Mouse (Mus musculus) cerebellum, postnatal 25 days (tissue): Measurements from ENCODE around the gene Als2cr12.
A peak's percentile ranks its signal among the peaks of the same experiment; 100 is the strongest.
"Not testable (repeated sequence)": the region's sequence is repeated elsewhere in the genome, so short reads cannot be mapped to it uniquely, and the experiment has no call there.

ENCODE experiments used
- DNase-seq, 2 experiments: peaks; one replicate each; pipeline ENCODE4 v3.0.0; 2021; ENCODE audit warnings: mixed read lengths in 2 of 2

Gene Als2cr12

GRCm38 (mm10) chr1:58717589-58718270 is 21.9 kb upstream of the Als2cr12 start:
- DNase-seq = no peak

DNA sequence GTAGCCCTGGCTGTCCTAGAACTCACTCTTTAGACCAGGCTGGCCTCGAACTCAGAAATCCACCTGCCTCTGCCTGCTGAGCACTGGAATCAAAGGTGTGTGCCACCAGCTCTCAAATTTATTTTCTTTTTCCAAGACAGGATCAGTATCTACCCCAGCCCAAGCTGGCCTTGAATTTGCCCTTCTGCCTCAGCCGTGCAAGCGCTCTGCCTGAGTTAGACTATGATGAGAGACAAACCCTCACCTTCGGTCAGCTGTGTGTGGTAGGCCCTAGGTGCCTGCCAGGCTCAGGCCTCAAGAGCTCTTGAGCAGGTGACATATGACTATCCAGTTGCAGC is 21.1 kb upstream of the Als2cr12 start:
- DNase-seq = no peak

- no peak for DNase-seq
Measured at GRCm38 (mm10) chr1:58716162-58716882, 20.5 kb upstream of the Als2cr12 start.

DNA sequence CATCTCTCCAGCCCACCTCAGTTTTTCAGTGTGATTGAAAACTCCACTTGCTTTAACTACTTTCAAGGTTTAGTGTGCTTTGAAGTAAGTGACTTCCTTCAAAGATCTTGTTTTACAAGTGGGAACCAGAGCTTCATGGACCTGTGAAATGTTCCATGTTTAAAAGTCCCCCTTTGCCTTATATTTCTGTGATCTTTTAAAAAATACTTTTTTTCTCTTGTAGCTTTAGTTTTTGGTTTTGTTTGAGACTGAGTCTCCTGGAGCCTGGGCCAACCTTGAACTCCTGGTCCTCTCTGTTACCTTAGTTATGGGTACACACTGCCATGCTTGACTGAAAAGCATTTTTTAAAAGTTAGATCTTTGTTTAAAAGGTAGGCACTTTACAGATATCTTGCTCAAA is 19.7 kb upstream of the Als2cr12 start:
- no peak for DNase-seq

GRCm38 (mm10) chr1:58714361-58714760 is 18.6 kb upstream of the Als2cr12 start:
- DNase-seq = no peak

DNA sequence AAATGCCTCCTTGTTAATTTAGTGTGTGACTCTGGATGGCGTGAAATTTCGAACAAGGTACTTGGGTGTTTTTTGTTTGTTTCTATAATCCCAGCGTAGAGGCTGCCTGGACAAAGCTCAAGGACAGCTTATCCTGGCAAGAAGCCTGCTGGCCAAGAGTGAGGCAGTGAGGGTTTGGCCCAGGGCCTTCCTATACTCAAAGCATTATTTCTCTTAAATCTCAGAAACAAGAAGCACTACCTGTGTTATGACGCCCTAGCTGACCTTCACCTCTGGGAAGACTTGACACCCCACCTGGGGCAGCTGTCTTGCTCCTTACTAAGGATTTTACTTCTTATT is 18.1 kb upstream of the Als2cr12 start:
- peak; percentile 82 to 88 for DNase-seq

GRCm38 (mm10) chr1:58713081-58713892 is 17.5 kb upstream of the Als2cr12 start:
- DNase-seq = peak; percentile 72 to 73

DNA sequence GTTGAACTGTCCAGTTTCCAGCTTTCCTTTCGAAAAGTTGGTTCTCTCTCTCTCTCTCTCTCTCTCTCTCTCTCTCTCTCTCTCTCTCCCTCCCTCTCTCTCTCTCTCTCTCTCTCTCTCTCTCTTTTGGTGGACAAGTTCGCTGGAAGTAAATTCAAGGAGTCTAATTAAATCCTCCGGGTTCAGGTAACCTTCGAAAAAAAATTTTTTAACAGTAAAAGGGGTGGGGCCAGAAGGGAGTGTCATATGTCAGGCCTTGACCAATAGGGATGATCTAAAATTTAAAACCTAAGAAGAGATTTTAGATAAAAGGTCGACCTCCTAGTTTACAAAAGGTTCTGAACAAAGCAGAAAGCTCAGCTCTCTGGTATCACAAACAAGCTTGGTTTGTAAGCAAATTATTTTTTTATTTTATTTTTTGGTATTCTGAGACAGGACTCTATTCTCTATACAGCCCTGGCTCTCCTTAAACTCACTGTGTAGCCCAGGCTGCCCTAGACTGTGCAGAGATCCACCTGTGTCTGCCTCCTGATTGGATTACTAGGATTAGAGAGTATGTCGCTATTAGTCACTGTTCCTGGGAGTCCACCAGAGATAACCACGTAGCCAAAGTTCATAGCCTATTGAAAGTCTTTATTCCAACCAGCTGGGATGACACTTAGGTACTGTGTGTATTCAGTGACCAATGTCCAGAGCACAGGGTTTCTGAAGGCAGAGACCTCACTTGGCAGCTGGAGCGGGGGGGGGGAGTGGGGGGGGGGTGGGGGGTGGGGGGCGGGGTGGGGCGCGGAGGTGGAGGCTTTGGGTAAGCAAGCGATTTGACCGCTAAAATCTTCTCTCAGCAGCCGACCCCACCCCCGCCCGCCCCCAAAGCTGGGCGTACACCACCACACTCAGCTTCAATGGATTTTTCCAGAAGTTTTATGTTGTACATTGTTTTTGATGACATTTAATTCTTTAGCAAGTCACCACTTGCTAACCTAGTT is 16.6 kb upstream of the Als2cr12 start:
- DNase-seq = peak; percentile 34 to 40

DNA sequence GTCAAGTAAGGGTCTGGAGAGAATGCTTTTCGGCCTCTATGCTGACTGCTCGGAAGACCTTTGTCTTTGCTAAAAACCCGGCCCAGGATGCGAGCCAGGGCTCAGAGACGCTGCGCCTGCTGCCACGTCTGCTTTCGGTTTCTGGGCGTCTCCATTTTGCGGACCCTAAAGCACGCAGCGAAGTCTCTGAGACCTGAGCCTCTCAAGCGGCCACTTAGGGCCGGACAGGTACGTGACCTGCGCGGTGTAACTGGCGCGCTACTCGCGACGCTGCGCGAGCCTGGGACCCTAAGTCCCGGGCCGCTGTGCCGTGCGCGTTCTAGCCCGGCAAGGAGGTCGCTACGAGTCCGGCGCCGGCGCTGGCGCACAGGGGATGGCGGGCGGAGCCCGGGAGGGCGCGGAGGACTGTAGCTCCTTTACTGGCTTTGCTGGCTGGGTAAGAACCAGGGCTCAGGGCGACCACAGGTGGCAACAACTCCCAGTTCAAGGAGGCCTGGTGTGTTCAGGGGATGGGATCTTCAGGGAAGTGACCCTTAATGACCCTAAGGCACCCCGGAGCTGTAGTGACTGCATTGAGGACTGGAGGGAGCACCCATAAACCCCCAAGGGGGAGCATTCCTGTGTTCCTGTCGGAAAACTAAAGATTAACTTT is 15.7 kb upstream of the Als2cr12 start, which contains the start of gene Cflar:
TSS of gene Cflar (plus strand) at position 144 of the 652 bp plus-strand sequence.
- peak; percentile 73 to 79 for DNase-seq

GRCm38 (mm10) chr1:58710711-58711364 is 15.0 kb upstream of the Als2cr12 start:
- no peak for DNase-seq

DNA sequence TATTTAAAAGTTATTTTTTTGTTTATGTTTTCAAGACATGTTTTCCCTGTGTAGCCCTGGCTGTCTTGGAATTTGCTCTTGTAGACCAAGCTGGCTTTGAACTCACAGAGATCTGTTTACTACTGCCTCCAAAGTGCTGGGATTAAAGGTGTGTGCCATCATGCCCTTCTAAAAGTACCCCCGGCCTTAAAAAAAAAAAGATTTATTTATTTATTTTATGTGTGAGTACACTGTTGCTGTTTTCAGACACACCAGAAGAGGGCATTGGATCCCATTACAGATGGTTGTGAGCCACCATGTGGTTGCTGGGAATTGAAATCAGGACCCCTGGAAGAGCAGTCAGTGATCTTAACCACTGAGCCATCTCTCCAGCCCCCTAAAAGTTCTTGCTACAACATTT is 14.3 kb upstream of the Als2cr12 start:
- not testable (repeated sequence) for DNase-seq

DNA sequence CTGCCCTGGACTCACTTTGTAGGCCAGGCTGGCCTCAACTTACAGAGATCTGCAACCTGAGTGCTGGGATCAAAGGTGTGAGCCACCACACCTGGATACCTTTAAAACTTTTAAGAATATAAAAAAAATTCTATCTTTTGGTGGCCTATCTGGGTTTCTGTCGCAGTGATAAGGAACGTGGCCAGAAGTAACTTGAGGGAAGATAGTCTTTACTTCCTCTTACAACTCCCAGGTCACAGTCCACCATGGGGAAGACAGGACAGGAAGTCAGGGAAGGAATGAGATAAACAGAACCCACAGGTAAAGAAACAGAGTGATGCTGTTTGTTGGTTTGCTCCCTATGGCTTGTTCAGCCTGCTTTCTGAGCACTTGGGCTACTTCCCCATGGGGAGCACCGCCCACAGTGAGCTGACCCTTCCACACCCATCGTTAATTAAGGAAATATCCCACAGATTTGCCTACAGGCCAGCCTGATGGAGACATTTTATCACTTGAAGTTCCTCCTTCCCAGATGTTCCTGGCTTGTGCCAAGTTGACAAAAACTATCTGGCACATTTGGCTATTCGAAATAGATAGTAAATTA is 4.9 kb upstream of the Als2cr12 start:
- not testable (repeated sequence) for DNase-seq

DNA sequence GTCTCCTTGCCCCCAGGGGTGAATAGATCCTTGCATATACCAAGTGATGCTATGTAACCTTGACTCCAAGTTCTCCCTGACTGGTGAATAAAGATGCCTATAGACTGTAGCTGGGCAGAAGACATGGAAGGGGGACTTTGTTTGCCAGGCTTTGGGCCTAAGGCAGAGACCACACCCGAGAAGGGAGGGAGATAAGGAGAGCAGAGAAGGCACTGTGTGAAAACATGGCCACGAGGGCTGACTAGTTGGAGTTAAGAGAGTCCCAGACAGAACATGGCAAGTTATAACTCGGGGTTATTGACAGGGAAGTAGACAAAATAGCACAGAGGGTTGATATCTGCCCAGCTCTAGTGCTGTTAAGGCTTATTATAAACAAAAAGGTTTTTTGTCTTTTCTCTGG is 4.2 kb upstream of the Als2cr12 start:
- no peak for DNase-seq

DNA sequence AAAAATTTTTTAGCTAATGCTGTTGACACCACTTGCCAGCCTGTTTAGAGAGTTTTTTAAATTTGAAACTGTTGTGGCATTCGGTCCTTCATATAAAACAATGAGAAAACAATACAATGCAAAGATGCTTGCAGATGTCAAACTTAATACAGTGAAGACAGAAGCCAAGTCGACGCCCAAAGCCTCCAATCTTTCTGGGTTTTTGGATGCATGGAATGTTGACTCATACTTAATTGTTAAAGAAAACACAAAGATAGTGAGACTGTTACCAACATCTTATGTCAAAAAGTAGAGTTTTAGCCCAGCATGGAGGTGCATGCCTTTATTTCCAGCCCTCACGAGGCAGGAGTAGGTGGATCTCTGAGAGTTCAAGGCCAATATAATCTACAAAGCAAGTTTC is 3.0 kb upstream of the Als2cr12 start:
- DNase-seq = no peak

GRCm38 (mm10) chr1:58697607-58698006 is 1.8 kb upstream of the Als2cr12 start:
- DNase-seq = peak in 1 of 2 experiments; percentile 52

GRCm38 (mm10) chr1:58693696-58694095 is 2.1 kb downstream of the Als2cr12 start:
- no peak for DNase-seq

DNA sequence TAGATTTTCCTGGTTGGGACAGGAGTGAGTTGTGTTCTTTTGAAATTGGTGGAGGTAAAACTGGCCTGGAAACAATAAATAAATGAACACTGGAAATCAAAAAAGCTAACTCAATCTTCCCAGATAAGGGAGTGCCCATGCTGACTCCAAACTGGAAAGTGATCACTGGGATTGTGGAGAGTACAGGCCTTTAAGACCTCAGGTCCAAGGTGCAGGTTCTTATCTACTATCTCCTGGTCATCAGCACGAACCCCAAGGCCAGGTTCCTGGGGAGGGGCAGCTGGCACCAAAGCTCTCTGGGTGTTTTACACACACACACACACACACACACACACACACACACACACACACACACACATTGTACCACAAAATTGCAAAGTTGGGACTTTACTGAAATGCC is 4.1 kb downstream of the Als2cr12 start:
- not testable (repeated sequence) for DNase-seq

DNA sequence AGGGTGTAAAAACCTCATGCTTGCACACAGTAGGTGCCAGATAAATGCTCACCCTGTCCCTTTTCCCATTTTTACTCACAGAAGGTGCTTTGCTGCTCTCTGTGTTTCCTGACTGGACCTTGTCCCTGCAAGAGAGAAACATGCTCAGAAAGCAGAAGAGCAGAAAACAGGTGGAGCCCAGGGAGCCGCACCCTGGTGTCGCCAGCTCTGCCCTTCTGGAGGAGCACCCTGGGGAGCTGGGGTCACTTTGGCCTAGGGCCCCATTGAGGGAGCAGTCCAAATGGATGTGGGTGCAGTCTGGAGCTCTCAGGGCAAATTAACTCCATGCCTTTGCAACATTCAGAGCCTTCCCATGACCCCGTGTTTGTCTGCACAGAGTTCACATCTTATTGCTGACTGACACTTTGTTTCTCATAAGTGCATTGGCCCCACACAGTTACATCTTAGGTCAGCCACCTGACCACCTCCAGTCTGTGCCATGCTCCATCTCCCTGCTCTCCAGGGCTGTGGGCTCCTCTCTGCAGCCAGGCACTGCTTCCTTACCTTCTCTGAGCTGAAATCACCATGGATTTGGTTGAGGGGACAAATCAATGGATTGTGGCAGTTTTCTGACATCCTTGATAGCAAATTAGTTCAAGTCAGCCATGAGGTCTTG is 4.8 kb downstream of the Als2cr12 start:
- DNase-seq = not testable (repeated sequence)

- no peak for DNase-seq
Measured at GRCm38 (mm10) chr1:58690006-58690744, 5.6 kb downstream of the Als2cr12 start.

- DNase-seq = no peak
Measured at GRCm38 (mm10) chr1:58689426-58689825, 6.4 kb downstream of the Als2cr12 start.
